Mouse (Mus musculus): ENCODE measurements around the gene Cdk14.

Cdk14 gene

DNA sequence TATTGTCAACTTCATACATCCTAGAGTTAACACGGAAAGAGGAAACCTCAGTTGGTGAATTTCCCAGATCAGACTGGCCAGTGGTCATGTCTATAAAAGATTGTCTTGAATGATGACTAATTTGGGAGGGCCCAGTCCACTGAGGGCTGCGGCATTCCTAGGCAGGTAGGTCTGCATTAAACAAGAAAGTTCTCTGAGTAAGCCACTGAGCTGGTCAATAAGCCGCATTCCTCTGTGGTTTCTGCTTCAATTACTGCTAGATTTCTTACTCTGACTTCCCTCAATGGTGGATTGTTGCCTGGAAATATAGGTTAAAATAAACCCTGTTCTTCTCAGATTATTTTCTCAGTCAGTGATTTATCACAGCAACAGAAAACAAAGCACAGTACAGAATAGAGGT, 631.6 kb downstream of the Cdk14 start:
- 89% methylated on average over 3 of the region's 3 CpGs for WGBS

DNA sequence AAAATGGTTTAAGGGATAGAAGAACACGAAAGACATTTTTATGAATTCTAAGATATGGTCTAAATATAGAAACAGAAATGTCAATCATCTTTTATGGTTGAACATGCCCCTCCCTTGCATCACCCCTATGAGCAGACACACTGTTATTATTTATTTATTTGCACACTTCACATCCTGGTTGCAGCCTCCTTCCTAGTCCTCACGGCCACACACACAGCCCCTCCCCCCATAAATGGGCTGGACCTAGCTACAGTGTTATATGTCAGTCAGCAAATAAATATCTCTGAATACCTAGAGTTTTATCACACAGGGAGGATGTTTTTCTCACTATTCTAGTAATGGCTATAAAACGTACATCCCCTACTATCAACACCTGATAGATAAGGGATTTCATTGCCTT, 633.3 kb downstream of the Cdk14 start:
- 83% methylated on average over 3 of the region's 3 CpGs for WGBS

DNA sequence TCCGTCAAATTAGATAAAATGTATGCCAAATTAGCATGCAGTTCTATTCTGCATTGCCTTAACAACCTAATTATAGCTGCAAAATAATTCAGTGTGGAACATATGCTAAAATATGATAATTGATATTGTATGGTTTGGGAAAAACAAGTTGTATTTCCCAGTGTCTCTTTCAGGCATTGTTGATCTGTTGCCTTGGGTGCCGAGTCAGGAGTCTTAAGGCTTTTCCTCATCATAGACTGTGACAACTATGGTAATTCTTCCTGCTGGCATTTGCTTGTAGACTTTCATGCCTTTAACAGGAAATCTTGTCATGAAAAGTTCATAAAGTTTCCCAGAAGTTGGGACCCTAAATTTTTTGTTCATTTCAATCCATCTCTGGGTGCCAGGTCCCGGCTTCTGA, 641.8 kb downstream of the Cdk14 start:
- 73% methylated on average over 3 of the region's 3 CpGs for WGBS

DNA sequence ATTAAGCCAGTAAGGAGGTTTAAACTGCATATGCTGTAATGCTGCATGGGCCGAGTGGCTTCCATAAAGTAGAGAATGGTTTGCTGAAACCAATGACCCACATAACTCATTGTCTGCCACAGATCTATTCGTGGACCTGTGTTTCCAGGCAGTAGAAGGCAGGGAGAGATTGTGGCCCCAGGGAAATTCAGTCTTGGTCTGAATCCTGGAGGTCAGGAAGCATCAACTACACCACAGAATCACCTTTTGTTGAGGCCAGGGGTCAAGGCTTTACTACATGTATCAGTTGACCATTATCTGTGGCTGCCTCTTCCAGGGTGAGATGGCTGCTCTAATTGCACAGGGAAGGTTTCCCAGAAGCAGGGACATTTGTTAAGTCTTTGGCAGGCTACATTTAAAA, 643.6 kb downstream of the Cdk14 start:
- WGBS = 71% methylated on average over 2 of the region's 2 CpGs

DNA sequence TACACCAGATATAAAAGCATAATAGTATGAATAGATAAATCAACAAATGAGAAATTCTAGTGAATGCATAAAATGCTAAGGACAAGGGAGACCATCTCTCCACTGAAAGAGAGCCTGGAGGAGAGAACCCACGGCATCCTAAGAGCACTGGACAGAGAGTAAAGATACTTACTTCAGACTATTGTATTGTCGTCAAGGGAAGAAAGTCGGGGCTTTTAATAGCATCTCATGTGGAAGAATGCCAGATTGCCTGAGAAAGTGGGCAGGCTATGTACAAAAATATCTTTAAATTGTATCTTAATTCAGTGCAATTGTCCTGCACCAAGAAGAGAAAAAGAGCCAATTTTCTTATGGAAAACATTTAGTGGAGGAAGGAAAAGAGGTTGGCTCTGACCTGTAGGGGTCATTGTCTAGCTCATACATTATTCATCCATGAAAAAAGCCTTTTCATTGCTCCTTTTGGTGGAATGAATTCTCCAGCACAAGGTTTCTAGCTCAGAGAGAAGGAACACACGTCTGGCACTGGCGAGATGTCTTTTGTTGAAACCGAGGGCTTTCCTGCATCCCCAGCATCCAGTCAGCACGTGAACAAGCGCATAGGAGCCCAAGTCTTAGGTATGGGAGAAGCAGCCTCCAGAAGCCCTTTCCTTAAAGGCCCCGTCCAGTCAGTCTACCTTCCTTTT, 646.9 kb downstream of the Cdk14 start:
- WGBS = 41% methylated on average over 9 of the region's 9 CpGs

DNA sequence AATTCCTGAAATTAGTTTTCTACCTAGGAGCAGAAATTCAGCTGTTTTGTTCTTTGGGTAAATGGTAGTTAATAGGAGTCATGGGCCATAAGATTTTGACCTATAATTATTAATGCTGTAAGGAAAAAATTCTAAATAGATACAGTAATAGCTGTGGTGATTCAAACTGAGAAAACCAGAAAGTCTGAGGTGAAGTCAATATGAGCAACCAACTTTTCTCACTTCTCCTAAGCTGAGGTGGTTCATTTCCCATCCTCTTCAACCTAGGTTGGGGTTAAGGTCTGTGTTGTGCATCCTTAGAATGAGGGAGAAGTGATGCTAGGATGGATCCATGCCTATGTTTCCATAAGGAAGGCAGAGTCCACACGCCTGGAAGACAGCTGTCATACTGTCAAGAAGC, 649.5 kb downstream of the Cdk14 start:
- 95% methylated on average over 1 of the region's 1 CpGs for WGBS

DNA sequence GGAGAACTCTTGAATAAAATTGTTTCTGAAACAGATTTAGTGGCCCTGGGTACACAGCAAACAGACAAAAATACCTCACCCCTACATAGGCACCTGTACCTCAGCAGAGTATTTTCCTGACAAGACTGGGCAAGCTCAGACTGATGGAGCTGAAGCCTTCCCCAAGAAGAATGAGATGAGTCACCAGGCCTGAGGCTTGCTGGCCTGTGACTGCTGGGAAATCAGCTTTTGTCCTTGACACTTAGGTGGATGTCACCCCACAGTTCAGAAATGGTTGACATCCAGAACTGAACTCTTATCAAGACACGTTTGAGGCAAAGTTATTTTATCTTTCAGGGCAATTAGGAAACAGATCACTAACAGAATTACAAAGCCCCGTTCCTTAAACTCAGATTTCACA, 652.2 kb downstream of the Cdk14 start:
- 83% methylated on average over 2 of the region's 2 CpGs for WGBS

DNA sequence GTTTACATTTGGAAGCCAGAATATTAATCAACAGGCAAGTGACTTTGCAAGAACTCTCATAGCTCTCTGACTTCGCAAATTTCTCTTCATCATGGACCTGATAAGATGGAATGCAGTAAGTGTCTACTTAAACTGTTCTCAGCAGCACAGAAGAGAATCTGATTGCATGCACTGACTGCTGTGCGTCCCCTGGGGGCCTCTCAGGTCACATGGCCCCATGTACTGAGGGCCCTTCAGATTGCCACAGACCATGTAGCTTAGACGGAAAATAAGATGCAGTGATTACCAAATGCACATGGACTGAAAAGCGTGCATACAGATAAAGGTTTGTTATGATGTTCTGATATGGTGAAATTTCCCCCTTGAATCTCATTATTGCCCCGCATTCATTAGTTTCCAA, 653.4 kb downstream of the Cdk14 start:
- 83% methylated on average over 5 of the region's 5 CpGs for WGBS

DNA sequence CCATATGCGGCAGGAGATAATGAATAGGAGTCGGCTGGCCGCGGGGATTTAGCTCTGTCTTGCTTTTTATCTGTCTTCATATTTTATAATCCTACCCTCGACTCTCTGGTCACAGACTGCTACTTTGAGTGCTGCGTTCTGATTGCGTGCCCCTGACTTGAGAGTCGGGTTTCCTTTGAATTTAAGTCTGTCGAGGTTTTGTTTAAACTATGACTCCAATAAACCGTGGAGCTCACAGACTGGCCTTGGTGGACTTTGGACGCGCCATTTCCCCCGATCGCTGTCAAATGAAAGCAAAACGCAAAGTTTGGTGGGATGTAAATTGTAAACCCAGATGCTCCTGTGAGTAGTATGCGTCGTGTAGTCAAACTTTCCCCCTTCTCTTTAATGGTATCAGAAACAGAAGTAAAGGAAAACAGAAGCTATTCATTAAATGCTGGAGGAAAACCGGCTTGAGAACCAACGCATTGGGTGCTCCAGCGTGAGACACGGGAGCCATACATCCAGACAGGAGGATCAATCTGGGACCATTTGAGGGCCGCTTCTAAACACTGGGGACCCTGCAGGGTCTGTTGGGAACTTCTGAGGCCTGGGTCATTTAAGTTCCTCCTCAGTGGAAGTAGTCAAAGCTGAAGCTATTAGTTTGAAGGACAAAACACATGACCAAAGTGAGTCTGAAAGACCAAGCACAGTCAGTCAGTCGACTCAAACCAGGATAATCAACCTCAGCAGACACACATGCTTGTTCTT, 661.6 kb downstream of the Cdk14 start:
- 5% methylated on average over 23 of the region's 23 CpGs for WGBS

DNA sequence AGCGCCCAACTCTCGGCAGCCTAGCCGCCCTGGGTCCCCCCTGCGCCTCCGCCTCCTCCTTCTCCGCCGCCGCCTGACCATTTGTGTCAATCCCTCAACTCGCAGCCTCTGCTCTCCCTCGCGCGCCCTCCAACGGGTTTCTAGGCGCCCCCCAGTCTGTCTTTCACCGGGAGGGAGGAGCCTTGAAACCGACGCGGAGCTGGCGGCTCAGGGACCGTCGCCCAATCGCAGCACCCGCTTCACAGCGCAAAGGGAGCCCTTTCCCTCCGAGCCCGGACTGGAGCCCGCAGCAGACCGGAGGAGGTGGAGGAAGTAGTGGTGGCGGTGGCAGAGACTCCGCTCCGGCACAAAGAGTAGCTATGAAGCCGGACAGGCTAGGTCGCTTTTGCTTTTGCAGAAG, 662.2 kb downstream of the Cdk14 start, which contains the start of gene Fzd1:
TSS of gene Fzd1 (minus strand) at position 134 of the 400 bp plus-strand sequence.
- WGBS = under 1% methylated on average over 29 of the region's 33 CpGs

DNA sequence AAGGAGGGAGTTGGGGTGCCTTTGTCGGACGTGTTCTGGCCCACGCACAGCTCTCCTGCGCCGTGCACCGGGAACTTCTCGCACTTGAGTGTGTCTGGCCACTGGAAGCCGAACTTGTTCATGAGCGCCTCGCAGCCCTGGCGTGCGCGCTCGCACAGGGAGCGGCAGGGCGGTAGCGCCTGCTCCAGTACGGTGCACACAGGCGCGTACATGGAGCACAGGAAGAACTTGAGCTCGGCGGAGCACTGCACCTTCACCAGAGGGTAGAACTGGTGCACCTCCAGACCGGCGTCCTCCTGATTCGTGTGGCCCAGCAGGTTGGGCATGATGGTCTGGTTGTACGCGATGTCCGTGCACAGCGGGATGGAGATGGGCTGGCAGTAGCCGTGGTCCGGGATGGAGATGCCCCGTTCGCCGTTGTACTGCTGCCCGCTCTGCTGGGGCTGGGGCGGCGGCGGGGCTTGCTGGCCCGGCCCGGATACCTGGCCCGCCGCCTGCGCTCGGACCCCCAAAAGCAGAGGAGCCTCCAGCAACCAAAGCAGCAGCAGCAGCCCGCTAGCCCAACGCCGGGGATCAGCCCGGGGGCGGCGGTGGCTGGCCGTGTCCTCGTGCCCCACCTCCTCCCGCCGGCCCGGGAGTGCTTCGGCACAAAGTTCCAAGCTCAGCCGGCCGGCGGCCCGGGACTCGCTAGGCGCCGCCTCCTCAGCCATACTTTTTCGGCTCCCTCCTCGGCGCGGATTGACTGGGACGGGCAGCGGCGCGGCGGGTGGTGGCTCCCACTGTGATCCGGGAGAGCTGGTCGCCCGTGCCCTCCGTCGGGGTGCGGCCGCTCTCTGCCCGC, 663.0 kb downstream of the Cdk14 start:
- WGBS = under 1% methylated on average over 79 of the region's 80 CpGs

DNA sequence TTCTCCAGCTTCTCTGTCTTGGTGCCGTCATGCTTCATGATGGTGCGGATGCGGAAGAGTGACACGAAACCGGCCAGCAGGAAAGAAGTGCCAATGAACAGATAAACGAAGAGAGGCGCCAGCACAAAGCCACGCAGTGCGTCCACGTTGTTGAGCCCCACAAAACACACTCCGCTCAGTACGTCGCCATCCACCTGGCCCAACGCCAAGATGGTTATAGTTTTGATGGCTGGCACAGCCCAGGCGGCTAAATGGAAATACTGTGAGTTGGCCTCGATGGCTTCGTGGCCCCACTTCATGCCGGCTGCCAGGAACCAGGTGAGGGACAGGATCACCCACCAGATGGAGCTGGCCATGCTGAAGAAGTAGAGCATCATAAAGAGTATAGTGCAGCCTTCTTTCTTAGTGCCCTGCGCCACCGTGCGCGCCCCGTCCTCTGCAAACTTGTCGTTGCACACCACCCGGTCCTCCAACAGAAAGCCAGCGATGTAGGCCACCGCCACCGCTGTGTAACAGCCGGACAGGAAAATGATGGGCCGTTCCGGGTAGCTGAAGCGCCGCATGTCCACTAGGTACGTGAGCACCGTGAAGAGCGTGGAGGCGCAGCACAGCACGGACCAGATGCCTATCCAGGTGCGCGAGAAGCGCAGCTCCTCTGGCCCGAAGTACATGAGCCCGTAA, 664.0 kb downstream of the Cdk14 start:
- 16% methylated on average over 43 of the region's 43 CpGs for WGBS

DNA sequence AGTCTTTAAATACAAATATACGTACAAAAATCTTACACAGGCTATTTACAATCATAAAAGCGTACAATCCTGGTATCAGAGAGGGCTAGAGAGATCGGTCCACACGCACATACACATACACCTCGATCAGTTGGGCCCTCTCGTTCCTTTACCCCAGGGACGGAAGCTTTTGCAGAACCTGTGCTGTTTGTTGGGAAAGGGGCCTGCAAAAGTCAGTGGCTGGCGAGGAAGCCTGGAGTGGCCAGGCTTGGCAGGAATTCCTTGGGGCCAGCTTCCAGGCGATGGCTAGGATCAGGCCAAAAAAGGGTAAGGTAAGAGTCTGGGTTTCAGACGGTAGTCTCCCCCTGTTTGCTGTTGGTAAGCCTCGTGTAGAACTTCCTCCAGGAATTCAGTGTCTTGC, 664.8 kb downstream of the Cdk14 start:
- 70% methylated on average over 11 of the region's 11 CpGs for WGBS

DNA sequence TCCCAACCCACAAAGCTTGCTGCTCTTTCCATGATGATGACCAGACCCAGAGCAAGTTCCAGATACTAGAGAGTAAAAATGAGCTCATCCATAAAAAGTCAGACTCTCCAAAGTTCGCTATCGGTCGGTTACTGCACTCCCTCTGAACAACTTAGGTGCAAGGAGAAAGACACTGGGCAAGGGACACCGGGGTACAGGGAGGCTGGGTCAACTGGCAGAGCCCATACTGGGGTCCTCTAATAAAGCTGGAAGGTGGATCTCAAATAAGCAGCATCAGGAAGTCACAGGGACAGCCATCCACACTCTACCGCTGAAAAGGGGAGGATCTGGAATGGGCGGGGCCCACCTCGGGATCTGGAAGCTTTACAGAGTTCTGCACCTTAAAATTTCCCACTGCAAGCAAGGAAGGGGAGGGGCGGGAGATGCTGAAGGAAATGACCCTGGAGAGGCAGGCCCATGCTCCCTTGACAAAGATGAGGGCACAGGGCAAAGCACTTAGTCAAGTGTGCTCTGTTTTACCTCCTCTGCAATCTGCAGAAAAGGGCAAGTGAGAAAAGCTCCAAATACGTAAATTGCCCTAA, 665.3 kb downstream of the Cdk14 start:
- 55% methylated on average over 9 of the region's 9 CpGs for WGBS
